Mouse (Mus musculus): ENCODE data around the gene Ptpa.

DNA sequence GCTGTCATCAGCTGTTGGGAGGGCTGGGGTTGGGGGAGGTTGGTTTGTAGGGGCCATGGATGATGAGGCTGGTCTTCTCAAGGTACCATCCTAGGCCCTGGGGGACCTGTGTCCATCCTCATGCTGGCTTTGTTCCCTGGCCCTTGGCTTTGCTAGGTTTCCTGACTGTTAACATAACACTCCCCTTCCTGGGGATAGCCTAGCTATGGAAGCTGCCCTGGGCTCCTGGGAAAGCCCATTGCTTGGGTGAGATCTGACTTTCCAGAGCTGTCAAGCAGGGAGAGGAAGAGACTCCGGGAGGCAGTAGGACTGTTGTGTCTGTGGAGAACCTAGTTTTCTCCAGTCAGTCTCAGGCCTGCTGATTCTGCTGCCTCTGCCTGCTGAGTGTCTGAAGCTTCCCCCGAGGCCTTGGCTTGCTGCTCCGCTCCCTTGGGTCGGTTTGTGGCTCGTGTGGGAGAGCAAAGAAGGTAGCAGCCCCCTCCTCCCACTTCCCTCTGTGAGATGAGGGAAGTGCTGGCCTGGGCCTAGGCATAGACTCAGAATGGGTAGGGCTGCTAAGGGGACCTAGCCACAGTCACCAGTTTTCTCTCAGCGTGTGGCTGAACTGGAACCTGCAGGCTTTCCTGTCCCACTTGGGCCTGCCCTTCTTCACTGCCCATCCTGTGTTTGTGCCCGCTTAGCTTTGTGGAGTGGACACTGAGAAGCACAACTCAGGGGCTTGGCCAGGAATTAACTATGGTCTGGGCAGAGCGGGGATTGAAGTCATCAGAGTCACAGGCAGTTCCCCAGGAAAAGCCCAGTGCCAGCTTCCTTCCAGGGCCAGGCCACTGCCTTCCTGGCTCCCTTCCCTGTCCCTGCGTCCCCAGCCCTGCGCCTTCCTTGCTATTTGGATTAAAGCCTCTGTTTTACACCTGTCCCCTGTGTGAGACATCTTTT lies 31.3 kb downstream of the Ptpa start:
- TF ChIP-seq POLR2A (IDR thresholded peaks at IDR 0.05; ENCODE audit: borderline replicate concordance, extremely low read depth, insufficient read depth, insufficient read length, poor library complexity, severe bottlenecking) (no peak), CTCF (IDR thresholded peaks at IDR 0.05; ENCODE audit: borderline replicate concordance, extremely low read depth, insufficient read depth, insufficient read length) (no peak)
